Mouse (Mus musculus) thymus, adult 18-20 months (tissue): Measurements from ENCODE around the gene Hps4.
A peak's percentile ranks its signal among the peaks of the same experiment; 100 is the strongest.
"Not testable (repeated sequence)": the region's sequence is repeated elsewhere in the genome, so short reads cannot be mapped to it uniquely, and the experiment has no call there.

Source experiments
- DNase-seq, 2 experiments: peaks; one replicate each; pipeline ENCODE4 v3.0.0; 2022; ENCODE audit warnings: mixed read lengths in 2 of 2

The Hps4 gene

DNA sequence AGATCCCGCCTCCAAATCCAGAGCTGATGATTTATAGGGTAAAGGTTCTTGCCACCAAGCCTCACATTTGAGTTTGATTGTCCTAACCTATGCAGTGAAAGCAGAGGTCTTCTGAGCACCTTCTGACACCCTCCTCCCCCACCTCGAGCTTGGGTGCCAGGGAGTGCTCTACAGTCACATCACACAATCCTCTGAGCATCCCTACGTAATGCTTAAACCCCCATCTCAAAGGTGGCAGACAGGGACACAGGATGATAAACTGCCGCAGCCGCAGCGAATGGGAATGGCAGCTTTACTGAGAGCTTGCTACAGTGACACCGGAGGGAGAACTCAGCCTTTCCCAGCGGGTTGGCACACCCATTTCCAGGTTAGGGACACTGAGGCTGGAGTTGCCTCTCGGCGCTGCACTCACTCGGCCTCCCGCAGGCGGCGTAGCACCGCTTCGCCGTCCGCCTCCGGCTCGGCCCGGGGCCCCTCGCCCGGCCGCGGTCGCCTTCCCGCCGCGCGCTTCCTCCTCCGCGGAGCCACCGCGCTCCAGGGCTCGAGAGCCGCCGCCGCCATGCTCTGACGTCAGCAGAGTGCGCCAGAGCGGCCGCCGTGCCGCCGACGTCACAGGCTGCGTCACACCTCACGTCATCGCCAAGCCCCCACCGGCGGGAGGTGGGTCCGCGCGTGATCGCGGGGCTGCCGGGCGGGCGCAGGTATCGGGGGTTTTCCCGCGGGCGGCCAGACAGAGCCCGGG is at the start of gene Hps4, which contains the start of gene Srrd:
Hps4 (plus strand) TSS at position 621 of the 742 bp plus-strand sequence.
Srrd (minus strand) TSS at position 578 of the 742 bp plus-strand sequence.
- DNase-seq = peak; percentile 67 to 72

DNA sequence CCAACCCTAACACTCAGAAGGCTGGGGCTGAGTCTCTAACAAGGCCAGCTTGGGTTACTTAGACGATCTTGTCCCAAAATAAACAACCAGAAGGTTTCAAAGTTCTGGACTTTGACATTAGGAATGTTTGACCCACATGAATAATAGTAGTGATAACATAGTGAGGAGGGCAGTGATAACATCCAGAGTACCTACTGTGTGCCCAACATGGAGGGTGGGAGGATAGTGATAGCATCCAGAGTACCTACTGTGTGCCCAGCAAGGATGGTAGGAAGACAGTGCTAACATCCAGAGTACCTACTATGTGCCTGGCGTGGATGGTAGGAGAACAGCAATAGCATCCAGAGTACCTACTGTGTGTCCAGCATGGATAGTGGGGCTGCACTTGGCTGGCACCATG is 49.1 kb upstream of the Hps4 start:
- DNase-seq = no peak

DNA sequence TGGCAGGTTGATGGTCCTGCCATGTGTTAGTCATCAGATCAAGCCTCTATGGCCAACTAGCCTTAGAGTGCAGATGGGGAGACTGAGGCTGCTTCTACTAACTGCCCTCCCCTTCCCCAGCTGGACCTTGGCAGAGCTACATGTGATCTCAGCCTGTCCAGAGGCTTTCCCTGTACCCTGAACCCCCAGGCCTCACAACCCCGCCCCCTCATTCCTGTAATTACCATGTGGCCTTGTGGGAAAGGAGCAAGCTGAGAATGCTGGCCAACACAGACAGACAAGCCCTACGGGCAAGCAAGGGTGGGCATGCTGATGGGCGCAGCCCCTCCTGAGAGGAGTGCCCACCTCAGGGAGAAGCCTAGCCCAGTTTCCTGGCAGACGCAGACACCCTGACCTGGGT is 48.2 kb upstream of the Hps4 start:
- no peak for DNase-seq

DNA sequence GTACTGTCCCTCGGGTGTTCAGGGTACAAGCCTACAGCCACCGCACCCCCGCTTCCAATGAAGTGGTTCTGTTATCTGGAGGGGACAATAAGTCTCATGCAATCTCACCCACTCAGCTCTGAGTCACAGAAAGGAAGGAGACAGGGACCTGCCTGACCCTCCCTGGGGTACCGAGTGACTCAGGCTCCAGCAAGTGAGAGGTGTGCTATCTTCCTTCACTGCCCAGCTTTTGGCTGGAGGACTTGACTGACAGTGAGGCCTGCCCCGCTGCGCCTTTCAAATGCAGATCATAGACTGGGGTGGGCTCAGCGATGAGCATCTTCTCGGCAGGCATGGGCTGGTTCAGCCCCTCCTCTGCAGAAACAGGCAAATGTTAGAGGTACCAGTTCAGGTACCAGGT is 47.7 kb upstream of the Hps4 start:
- no peak for DNase-seq

DNA sequence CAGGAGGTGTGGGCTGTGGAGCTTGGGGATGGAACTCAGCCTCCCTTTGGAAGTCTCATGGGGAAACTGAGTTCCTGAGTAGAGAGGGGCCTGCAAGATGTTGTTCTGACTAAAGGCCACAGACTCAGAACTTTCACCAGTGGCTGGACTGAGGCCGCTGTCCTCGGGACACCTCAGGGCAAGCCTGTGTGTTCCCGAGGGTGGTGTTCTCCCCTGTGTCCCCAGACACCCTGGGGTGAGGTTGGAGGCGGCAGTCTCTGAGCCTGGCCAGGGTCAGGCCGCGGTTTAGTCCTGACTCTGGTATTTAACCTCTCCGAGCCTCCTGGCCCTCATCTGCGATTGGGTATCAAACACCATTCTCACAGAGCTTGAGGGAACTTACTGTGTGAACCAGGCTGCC is 47.3 kb upstream of the Hps4 start:
- DNase-seq = no peak

DNA sequence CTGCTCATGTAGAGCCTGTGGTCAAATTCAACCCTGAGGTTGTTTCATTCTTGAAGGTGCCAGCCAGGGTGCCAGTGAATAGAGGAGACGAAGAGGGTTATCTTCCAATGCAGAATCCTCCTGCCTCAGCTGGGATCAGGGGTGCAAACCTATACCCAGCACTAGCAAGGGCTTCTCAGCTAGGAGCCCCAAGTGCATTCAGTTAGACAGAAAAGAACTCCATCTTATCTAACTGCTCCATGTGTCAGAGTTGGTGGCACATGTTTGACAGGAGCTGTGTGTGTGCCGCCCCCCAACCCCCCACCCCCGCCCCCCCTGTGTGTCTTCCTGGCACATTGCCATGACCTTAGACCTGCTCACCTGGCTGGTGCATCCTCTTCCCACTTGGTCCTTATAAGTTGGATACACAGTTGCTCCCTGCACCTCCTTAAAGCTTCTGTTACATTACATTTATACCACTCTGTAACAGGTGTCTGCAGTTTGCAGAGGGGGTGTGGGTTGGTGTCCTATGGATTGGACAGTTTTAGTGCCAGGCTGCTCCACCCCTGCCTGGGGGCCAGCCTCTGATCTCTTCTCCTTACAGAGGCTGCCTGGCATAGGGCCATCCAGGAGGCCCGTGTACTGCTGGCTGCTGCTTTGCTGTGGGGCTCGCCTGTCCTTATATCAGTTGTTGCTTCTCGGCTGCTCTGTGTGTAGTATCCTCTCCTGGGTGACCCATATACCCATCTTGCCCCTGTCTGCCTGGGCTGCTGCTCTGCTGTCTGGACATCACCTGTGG is 46.3 kb upstream of the Hps4 start:
- DNase-seq = no peak

DNA sequence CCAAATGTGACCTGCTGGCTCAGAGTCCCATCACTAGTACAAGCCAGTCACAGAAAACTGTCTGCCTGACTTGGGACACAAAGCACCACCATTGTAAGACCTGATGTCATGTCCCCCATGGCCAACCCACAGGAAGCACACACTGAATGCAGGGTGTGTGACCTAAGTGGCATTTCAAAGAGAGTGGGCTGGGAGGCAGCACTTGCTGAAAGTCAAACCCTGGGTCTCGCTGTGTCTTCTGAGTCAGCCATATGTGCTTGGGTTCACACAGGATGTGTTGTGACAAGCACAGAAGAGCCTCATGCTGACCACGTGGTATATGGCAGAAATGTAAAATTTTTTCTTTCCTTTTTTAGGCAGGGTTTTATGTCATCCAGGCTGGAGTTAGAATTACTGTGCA is 45.6 kb upstream of the Hps4 start:
- peak in 1 of 2 experiments; percentile 44 for DNase-seq

DNA sequence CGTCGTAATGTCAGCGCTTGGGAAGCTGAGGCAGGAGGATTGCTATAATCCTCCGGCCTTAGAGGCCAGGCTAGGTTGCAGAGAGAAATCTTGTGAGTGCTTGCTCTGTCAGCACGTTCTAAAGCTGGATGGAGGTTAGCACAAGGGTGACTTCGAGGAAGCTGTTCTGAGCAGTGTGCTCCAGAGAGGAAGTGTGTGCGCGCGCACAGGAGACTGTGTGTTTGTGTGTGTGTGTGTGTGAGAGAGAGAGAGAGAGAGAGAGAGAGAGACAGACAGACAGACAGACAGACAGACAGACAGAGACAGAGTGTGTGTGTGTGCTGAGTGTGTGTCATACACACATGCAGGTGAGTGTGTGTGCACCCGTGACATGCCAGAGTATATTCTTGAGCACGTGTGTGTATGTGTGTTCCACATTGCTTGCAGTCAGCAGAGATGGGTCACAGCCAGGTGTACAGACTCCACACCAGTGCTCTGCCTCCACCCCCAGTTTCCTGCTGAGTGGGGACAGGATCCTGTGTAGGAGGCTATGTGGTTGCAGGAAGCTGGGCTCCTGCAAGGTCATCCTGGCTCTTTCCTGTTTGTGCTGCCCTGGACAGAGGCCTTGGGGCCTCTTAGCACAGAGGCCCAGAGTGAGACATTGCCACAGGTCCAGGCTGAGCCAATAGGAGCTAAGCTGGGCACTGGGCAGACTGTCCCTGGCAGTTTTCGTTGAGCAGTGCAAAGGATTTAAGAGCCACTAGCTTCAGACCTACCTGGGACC is 44.5 kb upstream of the Hps4 start:
- peak in 1 of 2 experiments; percentile 65 for DNase-seq

DNA sequence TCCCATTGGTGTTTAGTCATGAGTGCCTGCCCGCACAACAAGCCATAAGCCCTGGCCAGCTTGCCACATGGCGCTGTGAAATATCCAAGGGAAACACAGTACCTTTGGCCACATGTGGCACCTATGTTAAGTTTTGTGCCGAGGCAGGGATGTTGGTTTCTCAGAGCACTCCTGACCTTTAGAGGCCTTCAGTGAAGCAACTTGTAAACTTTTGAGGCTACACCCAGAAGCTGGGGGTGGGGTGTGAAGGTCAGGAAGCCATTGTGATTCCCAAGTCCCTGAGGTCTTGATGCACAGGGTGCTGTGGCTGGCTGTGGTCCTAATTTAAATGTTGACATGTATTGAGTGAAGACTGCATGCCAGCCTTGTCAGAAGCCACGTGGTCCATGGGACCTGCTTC is 43.5 kb upstream of the Hps4 start:
- DNase-seq = no peak

DNA sequence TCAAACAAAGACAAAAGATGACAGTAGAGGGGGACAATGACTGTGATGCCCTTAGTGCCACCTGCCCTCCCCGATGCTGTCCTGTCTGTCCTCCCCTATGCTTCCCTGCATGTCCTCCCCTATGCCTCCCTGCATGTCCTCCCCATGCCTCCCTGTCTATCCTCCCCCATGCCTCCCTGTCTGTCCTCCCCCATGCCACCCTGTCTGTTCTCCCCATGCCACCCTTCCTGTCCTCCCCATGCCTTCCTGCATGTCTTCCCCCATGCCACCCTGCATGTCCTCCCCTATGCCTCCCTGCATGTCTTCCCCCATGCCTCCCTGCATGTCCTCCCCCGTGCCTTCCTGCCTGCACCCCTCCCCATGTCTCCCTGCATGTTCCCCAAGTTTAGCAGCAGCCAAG is 42.8 kb upstream of the Hps4 start:
- DNase-seq = no peak

DNA sequence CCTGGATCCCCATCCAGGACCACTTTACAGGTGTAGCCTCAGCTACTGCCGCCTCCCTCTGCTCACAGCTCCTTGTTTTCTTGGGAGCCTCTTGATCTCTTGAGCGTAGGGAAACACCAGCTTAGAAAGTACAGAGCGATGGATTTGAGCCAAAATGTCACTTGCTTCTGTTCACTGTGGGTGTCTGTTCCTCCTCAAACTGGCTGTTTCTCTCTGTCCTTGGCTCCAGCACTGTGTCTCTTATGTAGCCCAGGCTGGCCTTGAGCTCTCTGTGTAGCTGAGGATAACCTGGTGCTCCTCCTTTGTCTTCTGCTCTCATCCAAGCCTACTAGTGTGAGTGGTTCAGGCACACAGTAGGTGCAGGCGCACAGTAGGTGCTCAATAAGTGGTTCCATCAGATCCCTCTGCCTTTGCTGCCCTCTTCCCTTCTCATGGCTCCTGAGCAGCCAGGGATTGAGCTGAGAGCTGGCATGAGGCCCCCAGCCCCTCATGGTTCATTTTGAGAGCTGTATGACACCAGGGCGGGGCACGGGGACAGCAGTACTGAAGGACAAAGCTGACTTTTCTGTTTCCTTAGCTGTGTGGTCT is 42.1 kb upstream of the Hps4 start:
- no peak for DNase-seq

DNA sequence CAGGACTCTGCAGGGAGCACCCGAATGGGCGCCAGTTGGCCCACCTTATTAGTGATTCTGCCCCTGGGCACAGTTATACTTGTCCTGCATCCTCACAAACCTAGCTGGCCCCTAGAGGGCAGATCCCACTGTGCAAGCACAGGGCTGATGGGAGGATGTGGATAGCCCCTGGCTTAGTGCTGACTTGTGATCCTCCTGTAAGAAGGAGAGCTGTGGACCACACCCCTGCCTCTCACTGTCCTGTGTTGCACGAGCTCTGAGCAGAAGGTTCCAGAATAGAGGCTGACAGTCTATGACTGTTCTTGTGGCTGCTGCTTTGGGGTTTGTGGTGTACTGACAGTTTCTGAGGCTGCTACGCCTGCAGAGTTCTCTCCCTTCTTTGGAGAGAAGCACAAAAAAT is 41.2 kb upstream of the Hps4 start:
- no peak for DNase-seq

DNA sequence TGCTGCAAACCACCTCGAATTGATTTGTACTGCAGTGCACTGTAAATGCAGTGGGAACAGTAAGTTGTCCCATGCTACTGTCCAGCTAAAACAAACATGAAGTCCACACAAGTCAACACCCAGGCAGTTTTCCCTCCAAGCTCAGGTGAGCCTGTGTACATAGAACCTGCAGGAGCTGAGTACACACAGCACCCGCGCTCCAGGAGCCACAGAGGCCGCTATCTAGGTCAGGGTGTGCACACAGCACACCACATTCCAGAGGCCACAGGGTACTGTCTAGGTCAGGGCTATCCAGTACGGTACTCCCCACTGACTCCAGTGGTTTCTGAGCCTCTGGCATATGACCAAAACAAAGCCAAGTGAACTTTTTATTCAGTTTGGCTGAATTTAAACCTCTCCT is 40.6 kb upstream of the Hps4 start:
- no peak for DNase-seq

DNA sequence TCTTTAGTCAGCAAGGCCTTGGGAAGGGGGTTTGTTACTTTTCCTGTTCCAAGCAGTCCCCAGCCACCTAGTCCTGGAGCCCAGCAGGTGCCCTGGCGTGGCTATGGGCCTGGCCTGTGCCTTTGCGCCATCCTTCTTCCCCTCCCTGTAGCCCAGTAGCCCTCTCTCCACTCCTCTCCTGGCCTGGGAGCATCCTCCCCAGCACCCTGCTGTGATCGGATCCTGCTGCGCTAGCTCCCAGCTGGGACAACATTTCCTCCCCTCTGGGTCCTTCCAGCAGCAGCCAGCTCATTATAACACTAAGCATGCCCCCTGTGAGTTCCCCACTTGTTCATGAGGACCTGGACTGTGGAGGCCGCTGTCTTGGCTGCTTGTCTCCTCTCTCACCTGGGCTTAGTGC is 37.0 kb upstream of the Hps4 start:
- no peak for DNase-seq

DNA sequence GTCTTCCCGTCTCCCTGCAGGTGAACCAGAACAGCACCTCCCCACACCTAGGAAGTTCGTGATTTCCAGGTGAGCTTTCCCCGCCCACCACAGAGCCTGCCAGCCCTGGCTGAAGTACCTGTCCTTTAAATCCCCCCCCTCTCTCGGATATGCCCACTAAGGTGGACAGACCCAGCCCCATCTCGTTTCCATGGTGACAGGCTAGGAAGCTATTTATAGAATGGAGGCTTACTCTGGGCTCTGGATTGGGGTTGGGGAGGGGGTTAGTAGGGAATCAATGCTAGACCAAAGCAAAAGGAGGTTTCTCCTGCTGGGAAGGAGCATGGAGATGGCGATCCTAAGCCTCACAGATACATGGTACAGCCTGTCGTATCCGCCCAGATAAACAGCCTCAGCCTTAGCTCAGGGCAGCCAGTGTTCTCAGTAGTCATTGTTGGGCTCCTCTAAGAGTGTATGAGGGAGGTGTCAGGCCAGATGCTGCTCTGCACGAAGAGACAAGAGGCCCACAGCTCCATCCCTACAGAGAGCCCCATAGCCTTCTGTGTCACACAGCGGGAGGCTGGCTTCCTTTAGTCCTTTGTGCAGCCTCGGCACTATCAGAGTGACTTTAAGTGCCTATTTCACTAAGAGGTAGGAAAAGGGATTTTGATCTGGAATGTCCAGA is 29.5 kb upstream of the Hps4 start:
- DNase-seq = no peak

DNA sequence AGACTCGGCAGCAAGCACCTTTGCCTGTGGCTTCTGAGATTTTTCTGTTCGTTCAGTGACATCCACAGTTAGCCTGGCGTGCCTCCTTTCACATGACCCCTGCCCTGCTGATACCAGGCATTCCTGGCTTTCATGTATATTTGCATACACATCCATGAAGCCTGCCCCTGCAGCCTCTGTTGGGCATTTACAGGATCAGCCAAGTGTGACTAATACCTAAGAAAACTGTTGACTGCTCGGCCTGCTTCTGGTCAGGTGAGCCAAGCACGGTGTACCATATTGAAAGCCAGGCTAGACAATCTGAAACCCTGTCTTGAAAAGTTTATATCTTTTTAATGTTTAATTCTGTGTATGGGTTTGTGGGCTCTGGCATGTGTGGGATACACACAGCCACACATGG is 26.4 kb upstream of the Hps4 start:
- DNase-seq = no peak

DNA sequence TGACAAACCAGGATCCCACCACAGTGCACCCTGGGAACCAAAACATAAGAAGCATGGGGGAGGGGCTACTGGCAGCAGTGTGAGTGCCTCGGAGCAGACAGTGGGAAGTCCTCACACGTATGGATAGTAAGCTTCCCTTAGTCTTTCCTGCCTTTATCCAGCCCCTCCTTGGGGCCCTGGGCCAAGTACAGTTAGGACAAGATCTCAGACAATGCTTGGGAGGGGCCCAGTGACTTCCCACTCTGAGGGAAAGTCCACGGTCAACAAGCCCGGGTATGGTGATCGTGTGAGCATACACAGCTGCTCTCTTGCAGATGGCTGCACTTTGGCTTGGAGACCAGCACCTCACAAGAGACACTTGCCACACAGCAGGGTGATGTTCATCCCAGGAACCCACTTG is 25.6 kb upstream of the Hps4 start:
- no peak for DNase-seq

DNA sequence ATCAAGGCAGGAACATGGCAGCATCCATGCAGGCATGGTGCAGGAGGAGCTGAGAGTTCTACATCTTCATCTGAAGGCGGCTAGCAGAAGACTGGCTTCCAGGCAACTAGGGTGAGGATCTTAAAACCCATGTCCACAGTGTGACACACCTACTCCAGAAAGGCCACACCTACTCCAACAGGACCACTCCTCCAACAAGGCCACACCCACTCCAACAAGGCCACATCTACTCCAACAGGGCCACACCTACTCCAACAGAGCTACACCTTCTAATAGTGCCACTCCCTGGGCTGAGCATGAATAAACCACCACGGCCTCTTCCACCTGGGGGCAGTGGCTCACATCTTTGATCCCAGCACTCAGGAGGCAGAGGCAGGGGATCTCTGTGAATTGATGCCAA is 23.5 kb upstream of the Hps4 start:
- not testable (repeated sequence) for DNase-seq

DNA sequence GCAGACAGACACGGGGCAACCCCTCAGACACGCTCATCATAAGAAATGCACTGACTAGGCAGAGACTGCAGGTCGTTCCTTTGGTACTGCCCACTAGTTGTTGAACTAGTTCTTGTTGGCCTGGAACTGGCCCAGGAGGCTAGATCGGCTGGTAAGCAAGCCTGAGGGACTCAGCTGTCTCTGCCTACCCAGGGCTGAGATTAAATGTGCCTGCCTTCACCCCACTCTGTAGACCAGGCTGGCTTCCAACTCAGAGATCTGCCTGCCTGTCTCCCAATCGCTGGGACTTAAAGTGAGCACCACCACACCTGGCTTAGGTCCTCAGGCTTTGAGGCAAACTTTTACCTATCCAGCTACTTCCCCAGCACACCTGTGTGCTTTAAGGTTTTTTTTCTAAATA is 22.5 kb upstream of the Hps4 start:
- DNase-seq = no peak

DNA sequence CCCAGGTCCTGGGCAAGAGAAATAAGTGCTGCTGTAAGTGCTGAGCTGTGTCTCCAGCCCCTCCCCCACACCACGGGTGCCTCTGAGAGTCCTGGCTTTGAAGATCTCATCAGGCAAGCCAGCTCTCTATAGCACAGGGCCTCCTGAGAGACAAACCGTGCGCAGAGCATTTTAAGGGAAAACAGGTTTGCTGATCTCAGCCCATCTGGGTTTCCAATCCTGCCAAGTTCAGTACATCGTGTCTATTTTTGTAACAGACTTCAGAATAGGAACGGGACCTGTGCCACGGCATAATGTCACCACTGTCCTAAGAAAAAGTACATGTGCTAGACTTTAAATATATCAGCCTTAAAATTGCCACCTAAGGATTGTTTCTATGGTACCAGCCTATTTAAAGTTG is 21.9 kb upstream of the Hps4 start:
- no peak for DNase-seq

DNA sequence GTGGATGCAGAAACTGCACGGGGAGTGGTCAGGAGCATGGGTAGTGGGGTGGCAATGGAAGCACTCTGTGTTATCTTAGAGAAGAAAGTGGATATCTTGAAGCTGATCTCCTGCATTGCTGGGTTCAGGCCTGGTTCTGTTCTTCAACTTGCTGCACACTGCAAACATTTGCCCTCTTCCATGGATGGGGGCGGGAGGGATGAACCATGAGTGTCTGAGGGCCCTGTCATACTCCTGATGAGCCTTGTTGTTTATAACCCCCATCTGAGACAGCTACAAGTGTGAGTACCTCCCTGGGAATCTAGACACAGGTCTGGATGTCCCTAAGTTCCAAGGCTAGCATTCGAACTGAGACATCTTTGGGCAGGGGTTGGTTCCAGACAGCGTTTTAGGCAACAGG is 21.5 kb upstream of the Hps4 start:
- DNase-seq = no peak

DNA sequence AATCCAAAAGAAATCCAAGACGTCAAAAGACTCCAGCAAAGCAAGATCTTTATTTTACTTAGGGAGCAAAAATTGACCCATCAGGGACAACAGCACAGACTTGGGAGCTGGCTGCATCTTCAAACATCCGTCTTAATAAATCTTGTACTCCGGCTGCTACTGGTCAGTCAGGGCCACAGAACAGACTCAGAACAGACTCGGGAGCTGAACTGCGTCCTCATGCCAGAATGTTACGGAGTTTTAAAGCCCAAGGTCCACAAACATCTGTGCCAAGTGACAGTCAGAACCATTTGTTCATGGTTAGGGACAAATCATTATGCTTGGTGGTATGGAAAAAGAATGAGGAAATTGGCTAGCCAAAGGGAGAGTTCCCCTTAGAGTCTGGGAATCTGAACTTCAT is 19.6 kb upstream of the Hps4 start:
- no peak for DNase-seq
